Mouse (Mus musculus): ENCODE results near the gene Gm4767. TPM values are rescaled to one million over a fixed set of nuclear protein-coding genes. Genes with fewer than 3 reads are reported as not detected.

Gene Gm4767
- polyA plus RNA-seq (2015; fragmentation: Nextera tagmentation; extraction: Ambion mirVana): 2.8 and 3.7 TPM in 2 replicates

GRCm38 (mm10) chr10:81811899-81812298 is at the start of gene Gm4767:
Gm4767 (plus strand) TSS chr10:81812186.

GRCm38 (mm10) chr10:81770506-81771403 is 41.2 kb upstream of the Gm4767 start, which contains the start of gene Gm3055:
Gm3055 (minus strand) TSS chr10:81771161.

GRCm38 (mm10) chr10:81863409-81864407 is 51.7 kb downstream of the Gm4767 start, which contains the start of gene Gm32687:
Gm32687 (plus strand) TSS chr10:81863934.

Other genes starting within 250 kb of the Gm4767 start
- 6.8 and 10.0 TPM in 2 replicates for gene Tle2, start 237.6 kb upstream of the Gm4767 start, polyA plus RNA-seq (2015; fragmentation: Nextera tagmentation; extraction: Ambion mirVana)
- gene Tle6, start 211.1 kb upstream of the Gm4767 start, polyA plus RNA-seq (2015; fragmentation: Nextera tagmentation; extraction: Ambion mirVana): 14.5 and 17.4 TPM in 2 replicates
- gene BC025920, start 205.9 kb upstream of the Gm4767 start, polyA plus RNA-seq (2015; fragmentation: Nextera tagmentation; extraction: Ambion mirVana): 0.46 and 0.72 TPM in 2 replicates
- gene Sirt6, start 184.4 kb upstream of the Gm4767 start, polyA plus RNA-seq (2015; fragmentation: Nextera tagmentation; extraction: Ambion mirVana): 15.8 and 23.5 TPM in 2 replicates
- 11.6 and 13.9 TPM in 2 replicates for gene Ankrd24, start 183.6 kb upstream of the Gm4767 start, polyA plus RNA-seq (2015; fragmentation: Nextera tagmentation; extraction: Ambion mirVana)
- gene Gm10778, start 163.1 kb upstream of the Gm4767 start, polyA plus RNA-seq (2015; fragmentation: Nextera tagmentation; extraction: Ambion mirVana): 3.2 and 3.6 TPM in 2 replicates
- gene Zfp433, start 107.4 kb upstream of the Gm4767 start, polyA plus RNA-seq (2015; fragmentation: Nextera tagmentation; extraction: Ambion mirVana): 12.7 and 14.5 TPM in 2 replicates
- 5.0 and 7.5 TPM in 2 replicates for gene Gm3055, start 41.0 kb upstream of the Gm4767 start, polyA plus RNA-seq (2015; fragmentation: Nextera tagmentation; extraction: Ambion mirVana)
- gene Gm32687, start 51.7 kb downstream of the Gm4767 start, polyA plus RNA-seq (2015; fragmentation: Nextera tagmentation; extraction: Ambion mirVana): 9.4 and 12.6 TPM in 2 replicates
- gene Zfp781, start 118.3 kb downstream of the Gm4767 start, polyA plus RNA-seq (2015; fragmentation: Nextera tagmentation; extraction: Ambion mirVana): 2.5 and 3.2 TPM in 2 replicates
- 9.0 and 11.0 TPM in 2 replicates for gene Zfp873, start 235.9 kb downstream of the Gm4767 start, polyA plus RNA-seq (2015; fragmentation: Nextera tagmentation; extraction: Ambion mirVana)